Mouse (Mus musculus) heart, adult 2 months (tissue): ENCODE measurements at regions not wholly inside any gene's neighbourhood (a gene's known extent, or its start where the extent isn't known, plus 50 kb on each side); places are given as distances from the start of the nearest gene placed in this dataset.

Experiments
- DNase-seq, 2 experiments: peaks; one replicate each; pipeline ENCODE4 v3.0.0; 2021
- H3K27ac ChIP-seq: fragments of 200-600 bp; 2 replicates; pipeline ENCODE4 v1.8.1; 2022
- H3K27me3 ChIP-seq: fragments of 200-500 bp; 2 replicates; pipeline ENCODE4 v1.6.1; 2012; ENCODE audit warnings: mild to moderate bottlenecking, low read length, inconsistent platforms, mixed read lengths; ENCODE audit not compliant: control insufficient read depth, insufficient read depth
- H3K36me3 ChIP-seq: fragments of 200-500 bp; 2 replicates; pipeline ENCODE4 v1.6.1; 2012; ENCODE audit warnings: low read length, inconsistent platforms; ENCODE audit not compliant: control insufficient read depth, insufficient read depth
- H3K4me1 ChIP-seq: fragments of 200-500 bp; 2 replicates; pipeline ENCODE4 v1.6.1; 2011; ENCODE audit warnings: low read length; ENCODE audit not compliant: control insufficient read depth, insufficient read depth
- H3K4me3 ChIP-seq: fragments of 200-600 bp; 2 replicates; pipeline ENCODE4 v1.8.1; 2022
- H3K79me2 ChIP-seq: fragments of 200-500 bp; replicated peaks from 2 replicates; pipeline ENCODE4 v1.6.1; 2012; ENCODE audit warnings: mild to moderate bottlenecking, inconsistent platforms, low read length, moderate library complexity, mixed read lengths; ENCODE audit not compliant: control insufficient read depth, insufficient read depth
- H3K9ac ChIP-seq: fragments of 200-500 bp; 2 replicates; pipeline ENCODE4 v1.6.1; 2012; ENCODE audit warnings: low read depth, mild to moderate bottlenecking, control low read depth, inconsistent platforms, low read length, mixed read lengths
- CTCF ChIP-seq: fragments of 200-600 bp; IDR thresholded peaks from 2 replicates; pipeline ENCODE4 v1.8.1; 2022; ENCODE audit warnings: antibody characterized with exemption, mild to moderate bottlenecking, moderate library complexity
- EP300 ChIP-seq: fragments of 200-500 bp; IDR thresholded peaks from 2 replicates; pipeline ENCODE4 v1.6.1; 2011; ENCODE audit warnings: low read depth, low read length, control low read depth; ENCODE audit not compliant: insufficient read depth
- POLR2A ChIP-seq: fragments of 200-500 bp; IDR thresholded peaks from 2 replicates; pipeline ENCODE4 v1.6.1; 2011; ENCODE audit warnings: mild to moderate bottlenecking, low read depth, low read length, control low read depth; ENCODE audit not compliant: insufficient read depth
- WGBS: fragments of 180-500 bp; shearing (Covaris S2); methylation state at CpG from one replicate; pipeline ENCODE4 v1.1.7; 2018; 5-methylcytosine and 5-hydroxymethylcytosine counted together
- intact Hi-C: fragments of 180-260 bp; cut with DNase I; formaldehyde crosslinking; loops from one replicate; pipeline ENCODE4 v1.15.1; 2025

- DNase-seq, result peak; percentile 55 to 77
- H3K4me1 ChIP-seq, result peaks cover 9% of the 10 kb centered on the region
- peak overlapping the region; percentile 72 for H3K27ac ChIP-seq
- H3K9ac ChIP-seq, result no peak overlapping the region
- H3K27me3 ChIP-seq, result no peaks in the 10 kb centered on the region
- H3K36me3 ChIP-seq, result no peaks in the 10 kb centered on the region
- H3K4me3 ChIP-seq, result no peak overlapping the region
- WGBS, result 28% methylated on average over 12 of the region's 12 CpGs
- TF ChIP-seq POLR2A, result peak; percentile 45; the same call in 1 of the 2 replicates
- TF ChIP-seq EP300, result peak; percentile 99
- no peak for TF ChIP-seq CTCF
- no peaks in the 10 kb centered on the region for H3K79me2 ChIP-seq
- intact Hi-C loops, result loop anchor here (10.0 kb wide), 2 partner anchors 290 to 570 kb away; no protein-coding TSS in a partner anchor
Observed at GRCm38 (mm10) chr1:179854288-179854965, 50.9 kb upstream of the Ahctf1 start.
